Mouse (Mus musculus): ENCODE results near the gene Tle3.

Tle3 gene

GRCm38 (mm10) chr9:61377706-61378479 is 5.7 kb downstream of the Tle3 start:
- no peak for DNase-seq

DNA sequence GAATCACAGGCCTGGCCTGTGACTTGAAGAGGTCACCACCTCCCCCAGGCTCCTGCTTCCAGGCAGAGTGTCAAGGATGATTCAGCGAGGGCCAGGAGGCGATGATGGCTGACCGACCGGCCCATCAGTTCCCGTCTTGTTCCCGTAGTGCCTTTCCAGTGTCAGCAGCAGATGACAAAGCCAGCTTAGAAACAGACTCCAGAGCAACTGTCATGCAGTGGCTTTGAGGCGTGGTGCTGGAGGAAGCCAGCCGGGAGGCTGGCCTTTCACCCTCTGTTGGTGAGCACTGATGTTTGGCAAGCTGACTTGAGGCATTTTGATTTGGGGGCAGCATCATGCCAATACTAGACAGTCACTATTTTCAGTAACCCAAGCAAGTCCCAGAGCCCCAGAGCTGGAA is 6.3 kb downstream of the Tle3 start:
- DNase-seq = no peak

DNA sequence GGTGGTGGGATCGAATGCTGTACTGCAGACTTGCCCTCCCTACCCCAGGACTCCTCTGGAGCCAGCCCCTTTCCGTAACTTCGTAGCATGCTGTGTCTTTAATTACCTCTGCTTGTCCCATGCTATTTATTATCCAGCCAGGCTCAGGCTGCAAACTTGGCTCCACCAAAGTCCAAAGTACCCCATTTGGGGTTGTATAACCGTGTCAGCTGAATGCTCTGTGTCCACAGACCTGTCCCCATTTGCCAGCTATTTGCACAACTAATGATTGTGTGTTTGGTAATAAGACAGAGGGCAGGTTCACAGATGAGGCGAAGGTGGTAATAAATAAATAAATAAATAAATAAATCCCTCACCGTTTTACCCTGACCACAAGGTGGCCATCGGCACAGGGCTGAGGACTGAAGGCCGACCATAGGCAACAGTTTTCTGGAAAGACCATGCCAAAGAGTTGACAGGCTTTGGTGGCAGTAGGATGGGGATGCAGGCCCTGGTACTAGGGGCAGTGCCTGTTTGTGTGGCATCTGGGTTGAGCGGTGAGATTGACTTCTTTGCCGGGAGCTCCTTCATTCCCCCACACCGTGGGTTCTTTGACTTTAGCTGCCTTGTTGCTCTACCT is 7.0 kb downstream of the Tle3 start:
- DNase-seq = no peak

GRCm38 (mm10) chr9:61380258-61381062 is 8.3 kb downstream of the Tle3 start:
- DNase-seq = peak; percentile 72

DNA sequence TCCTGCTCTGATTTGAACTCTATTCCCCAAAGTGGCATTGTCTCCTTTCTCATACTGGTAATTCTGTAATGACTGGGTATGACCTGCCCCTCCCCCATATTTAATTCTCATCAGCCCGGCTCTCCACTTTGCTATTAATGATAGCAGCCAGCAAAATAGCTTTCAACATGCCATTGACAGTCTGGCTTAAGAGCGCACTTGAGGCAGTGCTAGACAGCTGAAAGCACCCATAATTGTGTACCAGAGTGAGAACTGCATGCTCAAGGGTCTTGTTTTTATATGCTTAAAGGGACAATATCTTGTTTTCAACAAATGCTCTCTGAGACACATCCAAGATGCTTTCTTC is 8.9 kb downstream of the Tle3 start:
- no peak for DNase-seq

GRCm38 (mm10) chr9:61381445-61381844 is 9.3 kb downstream of the Tle3 start:
- DNase-seq = no peak

DNA sequence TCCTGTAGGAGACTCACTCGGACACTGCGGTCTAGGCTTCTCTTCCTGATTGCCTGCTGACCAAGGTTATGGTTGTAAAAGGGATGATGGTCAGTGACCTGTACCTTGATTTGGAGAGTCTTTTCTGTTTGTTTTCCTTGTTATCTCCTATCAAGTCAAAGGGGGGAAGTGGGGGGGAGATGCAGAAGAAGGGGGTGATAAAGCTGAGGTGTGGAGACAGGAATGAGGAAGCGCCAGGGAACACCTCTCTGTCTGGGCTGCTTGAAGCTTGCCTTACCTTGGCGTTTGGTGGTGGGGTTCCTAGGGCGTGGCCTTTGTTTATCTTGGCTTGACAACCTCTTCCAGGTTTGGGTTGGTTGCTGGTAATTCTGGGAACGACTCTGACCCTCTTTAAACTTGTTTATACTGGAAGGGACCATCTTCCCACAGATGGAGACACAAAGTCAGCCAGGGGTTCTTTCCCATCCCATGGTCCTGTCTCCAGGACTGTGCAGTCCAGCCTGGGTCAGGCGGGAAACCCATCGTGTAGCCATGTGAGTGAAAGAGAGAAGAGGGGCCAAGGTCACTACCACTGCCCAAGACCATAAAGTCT is 10.5 kb downstream of the Tle3 start:
- no peak for DNase-seq

DNA sequence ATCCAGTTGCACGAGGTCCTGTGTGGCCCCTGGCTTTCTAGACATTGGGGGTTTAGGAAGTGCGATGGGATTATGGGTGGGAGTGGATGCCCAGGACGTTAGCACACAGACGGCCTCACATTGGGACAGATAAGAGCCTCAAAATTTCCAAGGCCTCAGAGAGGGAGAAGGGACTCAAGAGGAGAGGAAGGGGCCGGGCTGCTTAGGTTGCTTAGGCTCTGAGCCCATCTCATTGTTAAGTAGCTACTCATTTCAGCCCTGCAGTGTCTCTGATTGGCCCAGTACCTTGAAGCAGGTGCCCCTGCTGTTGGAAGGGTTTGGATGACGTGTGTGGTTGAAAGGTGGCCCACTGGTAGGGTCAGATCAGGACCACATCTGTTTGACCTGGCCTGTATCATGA is 11.9 kb downstream of the Tle3 start:
- DNase-seq = no peak

DNA sequence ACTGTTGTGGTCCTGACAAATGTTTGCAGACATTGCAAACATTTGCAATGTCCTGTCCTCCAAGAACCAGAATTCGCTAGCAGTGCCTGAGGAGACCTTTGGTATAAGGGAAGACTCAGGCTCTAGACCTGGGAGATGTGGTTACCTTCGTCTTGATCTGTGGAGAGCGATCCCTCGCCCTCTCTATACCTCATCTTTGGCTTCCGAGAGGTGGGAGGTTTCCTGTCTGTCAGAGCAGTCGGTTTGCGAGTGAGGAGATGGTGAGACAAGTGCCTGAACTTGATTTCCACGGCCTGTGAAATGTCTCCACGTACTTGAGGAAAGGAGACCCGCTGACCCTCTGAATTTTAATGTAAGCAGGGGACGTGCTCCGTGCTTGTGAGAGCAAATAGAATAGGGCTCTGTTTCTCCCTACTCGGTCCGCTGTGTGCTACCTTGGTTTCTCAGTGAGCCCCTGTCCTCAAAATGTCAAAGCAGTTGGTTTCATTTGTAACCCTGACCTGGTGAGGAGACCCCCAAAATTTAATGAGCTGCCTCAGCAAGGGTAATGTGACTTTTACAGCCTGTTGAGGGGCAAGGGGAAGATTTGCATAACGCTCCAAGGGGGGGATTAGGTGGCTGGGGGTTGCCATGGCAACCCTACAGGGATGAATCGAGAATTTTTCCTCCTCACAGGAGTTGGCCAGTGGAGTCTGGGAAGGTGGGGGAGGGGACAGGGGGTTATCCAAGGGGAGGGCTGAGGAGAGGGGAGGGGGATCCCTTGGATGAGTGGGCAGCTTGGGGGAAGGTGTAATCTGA is 12.7 kb downstream of the Tle3 start:
- peak; percentile 30 for DNase-seq

DNA sequence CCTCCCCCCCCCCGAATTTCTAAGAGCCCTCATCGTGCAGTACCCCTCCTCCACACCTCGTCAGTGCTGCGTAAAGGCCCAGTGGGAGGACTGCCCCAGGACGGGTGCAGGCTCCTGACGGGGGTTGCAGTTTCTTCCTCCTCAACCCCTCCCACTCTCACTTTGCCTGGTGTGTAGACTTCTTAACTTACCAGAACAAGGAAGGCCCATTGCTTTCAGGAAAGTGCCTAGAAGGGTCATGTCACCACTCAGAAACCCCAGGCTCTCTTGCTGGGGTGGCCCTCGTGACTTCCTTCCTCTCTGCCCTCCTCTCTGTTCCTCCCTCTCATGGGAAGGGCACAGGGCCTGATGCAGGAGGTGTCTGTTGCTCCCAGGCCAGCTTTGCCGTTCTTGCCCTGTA is 13.6 kb downstream of the Tle3 start:
- peak; percentile 40 for DNase-seq

- DNase-seq = no peak
These were observed 14.1 kb downstream of the Tle3 start for GRCm38 (mm10) chr9:61386314-61386713.

DNA sequence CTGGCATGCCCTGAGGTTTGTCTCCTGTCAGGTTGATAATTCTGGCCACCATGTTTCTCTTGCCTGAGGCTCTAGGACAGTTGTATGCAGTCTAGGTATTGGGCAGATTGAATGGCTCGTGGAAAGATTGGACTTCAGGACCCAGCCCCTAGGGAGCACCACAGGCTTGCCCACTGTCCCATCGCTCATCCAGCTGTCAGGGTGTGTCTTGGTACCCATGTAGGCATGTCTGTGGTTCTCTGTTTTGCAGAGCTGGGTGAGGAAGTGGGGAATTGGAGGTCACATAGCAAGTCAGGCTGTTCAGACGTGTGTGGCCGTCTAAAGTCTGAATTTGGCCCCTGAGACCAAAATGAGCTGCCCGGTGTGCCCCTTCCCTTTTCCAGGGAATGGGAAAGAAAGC is 15.6 kb downstream of the Tle3 start:
- DNase-seq = no peak

DNA sequence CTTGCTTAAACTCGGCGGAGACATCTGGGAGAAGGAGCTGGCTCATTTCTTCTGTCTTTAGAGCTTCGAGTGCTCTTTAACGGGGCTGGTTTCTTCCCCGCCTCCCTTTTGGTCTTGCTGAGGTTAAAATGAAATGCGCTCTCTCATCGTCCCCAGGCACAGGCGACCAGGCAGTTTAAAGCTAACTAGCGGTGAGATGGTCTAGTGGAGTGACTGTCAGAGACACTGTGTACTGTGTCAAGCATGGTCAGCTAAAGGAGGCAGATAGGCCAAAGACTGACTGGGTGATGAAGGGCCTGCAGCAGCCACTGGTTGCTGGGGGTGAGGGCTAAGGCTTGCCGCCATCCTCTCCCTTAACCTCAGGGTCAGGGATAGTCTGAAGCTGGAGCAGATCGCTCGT is 16.0 kb downstream of the Tle3 start:
- DNase-seq = no peak

DNA sequence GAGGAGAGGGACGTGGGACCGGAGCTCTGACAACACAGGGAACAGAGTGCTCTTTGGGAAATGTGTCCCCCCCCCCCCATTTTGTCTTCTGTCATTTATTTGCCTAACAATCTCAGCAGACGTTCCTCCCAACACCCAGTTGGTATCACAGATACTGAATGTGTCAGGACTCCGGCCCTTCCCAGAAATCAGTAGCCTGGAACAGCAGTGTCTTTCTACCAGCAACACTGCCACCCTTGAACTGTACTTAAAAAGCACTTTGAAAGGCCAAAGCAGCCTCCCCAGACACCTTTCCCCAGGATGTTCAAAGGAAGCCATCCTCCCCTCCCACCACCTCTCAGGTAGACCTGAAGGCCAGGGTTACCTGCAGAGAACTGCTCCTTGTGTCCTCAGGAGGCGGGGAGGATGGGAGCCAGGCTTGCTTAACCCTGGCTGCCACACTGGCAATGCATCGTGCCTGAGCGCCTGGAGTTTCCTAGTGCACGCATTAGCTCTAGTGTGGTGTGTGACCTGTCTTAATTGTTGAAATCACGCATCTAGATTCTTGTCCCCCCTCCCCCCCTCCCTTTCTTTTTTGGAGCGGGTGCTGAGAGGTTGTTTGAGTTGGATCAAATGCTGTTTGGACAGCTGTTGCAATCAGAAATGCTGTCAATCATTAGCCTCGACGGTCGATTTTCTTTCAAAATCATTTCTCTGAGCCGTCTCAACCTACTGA is 16.7 kb downstream of the Tle3 start:
- DNase-seq = no peak

- no peak for DNase-seq
These were observed 17.2 kb downstream of the Tle3 start for GRCm38 (mm10) chr9:61389404-61389701.

DNA sequence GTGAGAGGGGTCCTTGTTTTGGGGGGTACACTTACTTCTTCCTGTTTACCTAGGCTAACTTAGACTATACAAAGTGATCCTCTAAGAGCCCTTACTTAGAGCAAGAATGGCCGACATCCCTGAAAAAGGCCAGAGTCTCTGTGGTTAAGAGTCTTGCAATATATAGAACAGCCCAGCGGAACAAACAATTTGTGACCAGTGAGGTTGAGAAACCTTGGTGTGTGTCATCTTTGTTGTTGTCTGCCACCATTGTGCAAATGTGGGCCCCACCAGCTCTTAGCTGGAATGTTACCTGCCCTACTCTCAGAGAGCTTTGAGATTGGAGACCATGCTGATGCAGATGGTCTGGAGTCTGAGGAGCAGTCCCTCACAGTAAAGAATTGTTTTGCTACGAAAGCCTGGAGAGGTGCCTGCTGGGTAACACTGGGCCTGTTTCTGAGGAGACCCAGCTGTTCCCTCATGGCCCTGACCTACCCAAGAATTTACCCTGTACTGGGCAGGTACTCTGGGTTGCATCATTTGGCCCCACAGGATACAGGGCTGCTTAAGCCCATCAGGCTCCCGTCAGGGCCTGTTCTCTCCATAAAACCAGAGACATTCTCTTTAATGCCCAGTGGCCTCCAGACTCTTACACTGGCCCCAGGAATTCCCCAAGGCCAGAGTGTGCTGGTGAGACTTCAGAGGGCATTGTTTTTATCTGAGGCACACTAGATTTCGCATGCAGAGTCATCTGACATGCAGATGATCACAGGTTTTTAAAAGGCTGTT is 19.6 kb downstream of the Tle3 start:
- no peak for DNase-seq

DNA sequence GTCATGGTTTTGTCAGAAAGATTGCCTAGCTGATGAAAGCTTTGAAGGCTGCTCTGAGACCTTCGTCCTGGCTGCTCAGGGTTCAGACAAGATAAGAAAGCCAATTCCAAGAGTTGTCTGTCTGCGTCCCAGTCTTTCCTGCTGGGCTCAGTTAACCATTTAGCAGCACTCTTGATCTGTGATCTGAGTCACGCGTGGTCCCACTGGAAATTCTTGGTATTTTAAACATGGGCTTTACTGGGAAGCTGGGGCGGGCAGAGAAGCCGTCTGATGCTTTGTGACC is 20.1 kb downstream of the Tle3 start:
- no peak for DNase-seq

GRCm38 (mm10) chr9:61393161-61393560 is 21.0 kb downstream of the Tle3 start:
- DNase-seq = no peak

GRCm38 (mm10) chr9:61393847-61394246 is 21.7 kb downstream of the Tle3 start:
- DNase-seq = no peak

DNA sequence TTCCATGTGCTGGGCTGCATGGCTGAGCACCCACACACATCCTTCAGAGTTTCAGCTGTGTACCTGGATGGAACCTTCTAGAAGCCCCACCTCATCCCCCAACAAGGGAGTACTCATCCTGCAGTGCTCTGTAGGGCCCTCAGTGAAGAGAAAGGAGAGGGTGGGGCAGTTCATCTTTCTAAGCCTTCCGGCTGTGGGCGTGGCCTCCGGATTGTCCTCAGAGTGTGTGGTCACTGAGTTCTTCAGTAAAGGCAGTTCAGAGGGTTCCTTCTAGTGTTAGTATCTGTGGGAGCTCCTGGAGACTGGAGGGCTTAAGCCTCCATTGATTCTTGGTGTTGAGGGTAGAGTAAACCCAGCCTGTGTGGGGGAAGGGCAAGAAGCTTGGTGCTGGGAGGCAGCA is 22.9 kb downstream of the Tle3 start:
- DNase-seq = no peak

- no peak for DNase-seq
These were observed 24.3 kb downstream of the Tle3 start for GRCm38 (mm10) chr9:61396474-61396873.

- no peak for DNase-seq
These were observed 25.0 kb downstream of the Tle3 start for GRCm38 (mm10) chr9:61397130-61397529.

All from thymus, postnatal 14 days (tissue).